7 mouse cellular contexts compared by ENCODE assay signal in the genomic region with DNA sequence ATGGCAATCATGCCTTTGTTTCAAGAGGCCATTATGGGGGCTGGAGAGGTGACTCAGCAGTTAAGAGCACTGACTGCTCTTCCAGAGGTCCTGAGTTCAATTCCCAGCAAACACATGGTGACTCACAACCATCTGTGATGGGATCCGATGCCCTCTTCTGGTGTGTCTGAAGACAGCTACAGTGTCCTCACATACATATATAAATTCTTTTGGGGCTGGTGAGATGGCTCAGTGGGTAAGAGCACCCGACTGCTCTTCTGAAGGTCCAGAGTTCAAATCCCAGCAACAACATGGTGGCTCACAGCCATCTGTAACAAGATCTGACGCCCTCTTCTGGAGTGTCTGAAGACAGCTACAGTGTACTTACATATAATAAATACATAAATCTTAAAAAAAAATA. TPM values are rescaled to one million over a fixed set of nuclear protein-coding genes. Genes with fewer than 3 reads are reported as not detected.
DNase-seq lines count a peak whose midpoint lies in the region; ATAC-seq and TF ChIP-seq lines count a peak whose summit lies in the region.
"Not testable (repeated sequence)": the region's sequence is repeated elsewhere in the genome, so short reads cannot be mapped to it uniquely, and the experiment has no call there.
"Had no signal": no experiment of that assay in that cellular context is flagged by ENCODE, and none has a peak within 500 bp of the region (broad histone marks: within the 10 kb centered on the region; RNA-seq: fewer than 3 reads in every experiment).

No protein-coding gene starts in this region.

- WGBS in midbrain, embryonic 11.5 days: 87% methylated on average over 3 of the region's 3 CpGs

- not testable (repeated sequence) for TF ChIP-seq CTCF in CH12.LX (conservative IDR thresholded peaks at IDR 0.05 in 1 of 2, IDR thresholded peaks at IDR 0.05 in 1 of 2; ENCODE audit: low read depth in 2 of 2, low read length in 2 of 2); ES-Bruce4 (IDR thresholded peaks at IDR 0.05; ENCODE audit: low read depth, low read length); MEL (IDR thresholded peaks at IDR 0.05 in 2 of 3, conservative IDR thresholded peaks at IDR 0.05 in 1 of 3; ENCODE audit: control insufficient read depth in 1 of 3, insufficient read depth in 1 of 3, low read depth in 2 of 3, low read length in 3 of 3, poor library complexity in 1 of 3, severe bottlenecking in 1 of 3); gastrocnemius, adult 2 months (IDR thresholded peaks at IDR 0.05)

- not testable (repeated sequence) for H3K27ac ChIP-seq in CH12.LX (ENCODE audit: insufficient read depth, low read depth); ES-E14 (ENCODE audit: insufficient read depth, low read depth, low read length, poor library complexity, severe bottlenecking); gastrocnemius, adult 2 months; midbrain, embryonic 11.5 days (ENCODE audit: low read depth, low read length)
- H3K27ac ChIP-seq in ES-Bruce4 (ENCODE audit: insufficient read depth, low read length) (peak overlapping the region; percentile 91), MEL (ENCODE audit: control insufficient read depth, low read depth, low read length) (peak overlapping the region; percentile 29; the same call in 1 of the 2 replicates)

- H3K79me2 ChIP-seq in CH12.LX (replicated peaks; ENCODE audit: control insufficient read depth, extremely low read depth, insufficient read depth, poor library complexity, severe bottlenecking); MEL (ENCODE audit: control insufficient read depth, insufficient read depth, low read length, poor library complexity): not testable (repeated sequence)

- dilution Hi-C loops in CH12.LX (cut with MboI; ENCODE audit: extremely low pct_ligation_motif_present, extremely low pct_unique_long_range_greater_than_20kb, low sequenced_read_pairs): not testable (repeated sequence)

- TF ChIP-seq RAD21 in CH12.LX (IDR thresholded peaks at IDR 0.05; ENCODE audit: low read depth, low read length); MEL (IDR thresholded peaks at IDR 0.05; ENCODE audit: low read depth, low read length): not testable (repeated sequence)

- not testable (repeated sequence) for DNase-seq in CH12.LX (ENCODE audit: extremely low read depth); ES-E14 (ENCODE audit: low read depth, low spot score); MEL (ENCODE audit: low read depth, low spot score)
- peak; percentile 2 for DNase-seq in gastrocnemius, adult 2 months
- DNase-seq in midbrain, embryonic 11.5 days (ENCODE audit: low spot score, missing footprints): peak; percentile 19

- peaks cover 16% of the 10 kb centered on the region for H3K27me3 ChIP-seq in CH12.LX (replicated peaks)
- H3K27me3 ChIP-seq in ES-Bruce4 (ENCODE audit: control insufficient read depth, insufficient read depth, low read length, poor library complexity, severe bottlenecking); MEL (ENCODE audit: control insufficient read depth in 1 of 2, insufficient read depth in 2 of 2, low read length in 2 of 2); midbrain, embryonic 11.5 days (ENCODE audit: control insufficient read depth, insufficient read depth, low read length): not testable (repeated sequence)

- H3K4me1 ChIP-seq in CH12.LX (ENCODE audit: control insufficient read depth in 1 of 2, insufficient read depth in 2 of 2): peaks cover 3 to 43% of the 10 kb centered on the region in 2 experiments
- H3K4me1 ChIP-seq in ES-Bruce4 (ENCODE audit: control insufficient read depth, insufficient read depth, low read length); ES-E14 (ENCODE audit: control insufficient read depth in 2 of 2, insufficient read depth in 2 of 2, low read length in 2 of 2, poor library complexity in 1 of 2); MEL (ENCODE audit: control insufficient read depth in 1 of 2, insufficient read depth in 2 of 2, low read length in 2 of 2); midbrain, embryonic 11.5 days (ENCODE audit: control insufficient read depth, insufficient read depth, low read length): not testable (repeated sequence)

- in situ Hi-C loops in CH12.LX (cut with MboI; ENCODE audit: low pct_ligation_motif_present, low pct_unique_long_range_greater_than_20kb, low sequenced_read_pairs); ES-E14 (cut with MboI; ENCODE audit: low sequenced_read_pairs in 2 of 2, unreplicated experiment in 2 of 2): not testable (repeated sequence)

- not testable (repeated sequence) for H3K36me3 ChIP-seq in CH12.LX (replicated peaks in 1 of 2; ENCODE audit: control insufficient read depth in 1 of 2, insufficient read depth in 1 of 2, low read length in 1 of 2); ES-Bruce4 (ENCODE audit: control insufficient read depth, insufficient read depth, low read length, poor library complexity, severe bottlenecking); ES-E14 (ENCODE audit: control insufficient read depth, insufficient read depth, low read length, poor library complexity, severe bottlenecking); MEL (ENCODE audit: control insufficient read depth in 1 of 2, insufficient read depth in 2 of 2, low read length in 2 of 2); midbrain, embryonic 11.5 days (ENCODE audit: control insufficient read depth, insufficient read depth, low read length)

- H3K4me3 ChIP-seq in CH12.LX (replicated peaks in 1 of 3; ENCODE audit: low read depth in 2 of 3, low read length in 2 of 3, poor library complexity in 1 of 3); ES-Bruce4 (ENCODE audit: low read depth, low read length); ES-E14 (ENCODE audit: insufficient read depth in 1 of 2, low read depth in 1 of 2, low read length in 2 of 2, poor library complexity in 1 of 2, severe bottlenecking in 1 of 2); MEL (ENCODE audit: control insufficient read depth in 1 of 2, insufficient read depth in 1 of 2, low read depth in 2 of 2, low read length in 2 of 2); gastrocnemius, adult 2 months; midbrain, embryonic 11.5 days (ENCODE audit: low read depth, low read length): not testable (repeated sequence)

- intact Hi-C loops in gastrocnemius, adult 2 months (cut with DNase I): not testable (repeated sequence)

- not testable (repeated sequence) for TF ChIP-seq POLR2A in CH12.LX (IDR thresholded peaks at IDR 0.05; ENCODE audit: low read depth, low read length); ES-Bruce4 (IDR thresholded peaks at IDR 0.05; ENCODE audit: insufficient read depth, low read length); MEL (IDR thresholded peaks at IDR 0.05; ENCODE audit: control insufficient read depth in 1 of 2, insufficient read depth in 1 of 2, low read depth in 1 of 2, low read length in 2 of 2, poor library complexity in 1 of 2)

- not testable (repeated sequence) for H3K9me3 ChIP-seq in CH12.LX (replicated peaks; ENCODE audit: low read length); ES-Bruce4 (replicated peaks; ENCODE audit: control insufficient read depth, insufficient read depth, low read length, poor library complexity, severe bottlenecking); ES-E14 (ENCODE audit: control insufficient read depth, insufficient read depth, low read depth, low read length); MEL (replicated peaks; ENCODE audit: insufficient read depth, low read length); midbrain, embryonic 11.5 days (ENCODE audit: control insufficient read depth, low read length)

- not testable (repeated sequence) for H3K9ac ChIP-seq in CH12.LX (ENCODE audit: insufficient read depth, low read depth); ES-Bruce4 (ENCODE audit: low read depth, poor library complexity, severe bottlenecking); ES-E14 (ENCODE audit: insufficient read depth, low read depth, low read length, poor library complexity, severe bottlenecking); MEL (ENCODE audit: control insufficient read depth, low read depth, low read length, poor library complexity, severe bottlenecking); midbrain, embryonic 11.5 days (ENCODE audit: low read length)

- not testable (repeated sequence) for TF ChIP-seq EP300 in CH12.LX (IDR thresholded peaks at IDR 0.05; ENCODE audit: low read length); ES-Bruce4 (IDR thresholded peaks at IDR 0.05; ENCODE audit: insufficient read depth, low read depth, low read length); MEL (IDR thresholded peaks at IDR 0.05; ENCODE audit: low read depth in 1 of 2, low read length in 2 of 2)

- not testable (repeated sequence) for H3K4me2 ChIP-seq in CH12.LX (ENCODE audit: insufficient read depth, low read depth, poor library complexity, severe bottlenecking); midbrain, embryonic 11.5 days

- not testable (repeated sequence) for ATAC-seq in midbrain, embryonic 11.5 days (ENCODE audit: low FRiP score)

RNA-seq across cellular contexts. Expression of a gene that starts 27.0 kb away (rescaled TPM):
- total RNA-seq in CH12.LX (2012; rRNA removed): 46.4 and 50.6 TPM in 2 replicates
- 51.9 and 52.4 TPM in 2 replicates for total RNA-seq in CH12.LX (2014; rRNA removed)
- polyA plus RNA-seq in CH12.LX (2012; ENCODE audit: insufficient read length, low read depth): 64.3 and 69.8 TPM in 2 replicates
- 90.7 and 95.8 TPM in 2 replicates for polyA plus RNA-seq in ES-Bruce4 (2011; ENCODE audit: insufficient read depth, insufficient read length, low read depth, missing spikeins)
- total RNA-seq in ES-E14 (2012; rRNA removed): 92.1 and 94.8 TPM in 2 replicates
- total RNA-seq in MEL (2012; rRNA removed): not detected in 2 replicates
- not detected for polyA plus RNA-seq in MEL (2012; ENCODE audit: insufficient read depth in 1 of 2, insufficient read length in 2 of 2, low read depth in 1 of 2, low replicate concordance in 2 of 2, missing spikeins in 1 of 2)
- total RNA-seq in gastrocnemius, adult 2 months (2021): 10 to 100 TPM; 37.7 to 60.5 TPM
- 5.5 and 6.3 TPM in 2 replicates for polyA plus RNA-seq in midbrain, embryonic 11.5 days (2014; fragmentation: Nextera tagmentation; extraction: Ambion mirVana)
- polyA plus RNA-seq: G1E had no signal

RNA-seq across cellular contexts. Expression of a gene that starts 45.0 kb away (rescaled TPM):
- total RNA-seq in CH12.LX (2012; rRNA removed) (17.6 and 17.8 TPM in 2 replicates), CH12.LX (2014; rRNA removed) (21.3 and 21.4 TPM in 2 replicates), ES-E14 (2012; rRNA removed) (14.3 and 16.8 TPM in 2 replicates), MEL (2012; rRNA removed) (10.4 and 10.7 TPM in 2 replicates)
- polyA plus RNA-seq in CH12.LX (2012; ENCODE audit: insufficient read length, low read depth) (24.8 and 26.5 TPM in 2 replicates), ES-Bruce4 (2011; ENCODE audit: insufficient read depth, insufficient read length, low read depth, missing spikeins) (61.1 and 67.1 TPM in 2 replicates), MEL (2012; ENCODE audit: insufficient read depth in 1 of 2, insufficient read length in 2 of 2, low read depth in 1 of 2, low replicate concordance in 2 of 2, missing spikeins in 1 of 2) (10 to 100 TPM in 1 of 2 experiments, not detected in 1; 15.5 TPM)
- 10 to 100 TPM; 15.7 to 16.4 TPM for total RNA-seq in gastrocnemius, adult 2 months (2021)
- polyA plus RNA-seq in midbrain, embryonic 11.5 days (2014; fragmentation: Nextera tagmentation; extraction: Ambion mirVana): 14.5 and 14.7 TPM in 2 replicates

RNA-seq across cellular contexts. Expression of a gene that starts 45.1 kb away (rescaled TPM):
- total RNA-seq in CH12.LX (2012; rRNA removed) (0.04 and 0.17 TPM in 2 replicates), CH12.LX (2014; rRNA removed) (0.26 TPM in 1 of 2 replicates, not detected in the other), ES-E14 (2012; rRNA removed) (0.32 and 0.36 TPM in 2 replicates), MEL (2012; rRNA removed) (not detected in 2 replicates)
- polyA plus RNA-seq in CH12.LX (2012; ENCODE audit: insufficient read length, low read depth) (not detected in 2 replicates), ES-Bruce4 (2011; ENCODE audit: insufficient read depth, insufficient read length, low read depth, missing spikeins) (0.67 and 1.3 TPM in 2 replicates), MEL (2012; ENCODE audit: insufficient read depth in 1 of 2, insufficient read length in 2 of 2, low read depth in 1 of 2, low replicate concordance in 2 of 2, missing spikeins in 1 of 2) (under 1 TPM in 1 of 2 experiments, not detected in 1; 0.06 TPM)
- not detected for total RNA-seq in gastrocnemius, adult 2 months (2021)
- 14.2 and 14.4 TPM in 2 replicates for polyA plus RNA-seq in midbrain, embryonic 11.5 days (2014; fragmentation: Nextera tagmentation; extraction: Ambion mirVana)
- polyA plus RNA-seq: G1E had no signal

Comparison
In these comparisons a context has a peak if more than half of its experiments do, and no peak if none do; other contexts are left out.
1. RNA of a gene that starts 27.0 kb away (total RNA-seq): 92.1 to 94.8 TPM in ES-E14, 37.7 to 60.5 TPM in gastrocnemius, adult 2 months and 46.4 to 52.4 TPM in CH12.LX; not detected in MEL; every median in the first group is over 10 times any median in the second.